Mouse (Mus musculus) kidney, adult 2 months (tissue): Measurements from ENCODE around the gene Fcna.

Experiments
- CTCF ChIP-seq: fragments of 200-500 bp; conservative IDR thresholded peaks from 2 replicates; pipeline ENCODE4 v1.5.1; 2011; ENCODE audit warnings: low read depth, mild to moderate bottlenecking, control low read depth, low read length, moderate library complexity, mixed read lengths; ENCODE audit not compliant: insufficient read depth, insufficient read length
- POLR2A ChIP-seq: fragments of 200-500 bp; IDR thresholded peaks from one replicate; pipeline ENCODE4 v1.6.1; 2011; ENCODE audit warnings: low read depth, low read length, control low read depth

- no peak for TF ChIP-seq CTCF
- no peak for TF ChIP-seq POLR2A
Measured at GRCm38 (mm10) chr2:25607761-25608622, 19.8 kb downstream of the Fcna start, which contains the start of gene Rabl6.
